ENCODE assay signal across 18 mouse cellular contexts in the genomic region with DNA sequence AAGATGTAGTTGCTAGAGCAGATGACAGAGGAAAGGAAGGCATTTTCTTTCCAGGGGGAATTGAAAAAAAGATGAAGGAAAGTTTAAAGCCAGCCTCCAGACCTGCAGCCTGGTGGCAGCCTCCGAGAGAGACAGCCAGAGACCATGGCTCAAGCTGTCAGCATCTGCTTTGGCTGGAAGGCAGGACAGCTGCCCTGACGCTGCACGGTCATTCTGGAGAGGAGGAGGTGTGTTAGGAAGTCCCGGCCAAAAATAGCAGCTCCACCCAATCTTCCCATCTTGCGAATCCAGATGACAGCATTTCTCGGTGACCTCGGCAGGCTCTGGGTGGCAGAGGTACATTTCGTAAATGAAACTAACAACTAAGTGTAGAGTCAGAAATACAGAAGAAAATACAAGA.
DNase-seq lines count a peak whose midpoint lies in the region; ATAC-seq lines count a peak whose summit lies in the region.
"Had no signal": no experiment of that assay in that cellular context is flagged by ENCODE, and none has a peak within 500 bp of the region (broad histone marks: within the 10 kb centered on the region; RNA-seq: fewer than 3 reads in every experiment).

No protein-coding gene starts in this region.

- no peak for ATAC-seq in kidney, embryonic 14.5 days (ENCODE audit: low FRiP score, low TSS enrichment)
- ATAC-seq: forebrain, embryonic 15.5 days; intestine, embryonic 16.5 days had no signal

- no peak overlapping the region for H3K27ac ChIP-seq in kidney, embryonic 14.5 days (ENCODE audit: low read depth, low read length)
- H3K27ac ChIP-seq: forebrain, embryonic 15.5 days; hindbrain, embryonic 13.5 days; limb, embryonic 15.5 days had no signal

- DNase-seq in kidney, adult 9 months: peak; percentile 17
- peak; percentile 77 for DNase-seq in gastrocnemius, postnatal 25 days
- peak; percentile 42 to 45 for DNase-seq in heart, postnatal 14 days
- DNase-seq in cerebellum, adult 11-12 months: no peak
- no peak for DNase-seq in frontal cortex, postnatal 10 days (ENCODE audit: low spot score in 2 of 2)
- DNase-seq in spleen, postnatal 36 days (ENCODE audit: low spot score in 2 of 2): no peak
- DNase-seq: adrenal gland, postnatal 10 days; cerebellum, adult 8-10 months; kidney, postnatal 25 days; layer of hippocampus, adult 9-11 months; lung, embryonic 14.5 days; thymus, postnatal 14 days had no signal

- H3K9ac ChIP-seq in kidney, embryonic 14.5 days (ENCODE audit: low read depth, low read length): no peak overlapping the region
- H3K9ac ChIP-seq: forebrain, embryonic 15.5 days; hindbrain, embryonic 13.5 days; limb, embryonic 15.5 days; lung, embryonic 14.5 days had no signal

- H3K36me3 ChIP-seq in kidney, embryonic 14.5 days (ENCODE audit: control insufficient read depth, insufficient read depth, low read length): no peaks in the 10 kb centered on the region
- H3K36me3 ChIP-seq: forebrain, embryonic 15.5 days; hindbrain, embryonic 13.5 days; limb, embryonic 15.5 days had no signal

- no peak overlapping the region for H3K4me2 ChIP-seq in kidney, embryonic 14.5 days (replicated peaks; ENCODE audit: low read depth, low read length)
- H3K4me2 ChIP-seq: forebrain, embryonic 15.5 days; hindbrain, embryonic 13.5 days; limb, embryonic 15.5 days; lung, embryonic 14.5 days had no signal

- H3K9me3 ChIP-seq in kidney, embryonic 14.5 days (ENCODE audit: control insufficient read depth, low read length): no peaks in the 10 kb centered on the region
- H3K9me3 ChIP-seq: forebrain, embryonic 15.5 days; G1E; hindbrain, embryonic 13.5 days; limb, embryonic 15.5 days had no signal

- no peaks in the 10 kb centered on the region for H3K27me3 ChIP-seq in kidney, embryonic 14.5 days (ENCODE audit: control insufficient read depth, insufficient read depth, low read length)
- H3K27me3 ChIP-seq: forebrain, embryonic 15.5 days; hindbrain, embryonic 13.5 days; limb, embryonic 15.5 days had no signal

- H3K4me1 ChIP-seq in kidney, embryonic 14.5 days (ENCODE audit: control insufficient read depth, insufficient read depth, low read length): 0 out of 2 replicates have a peak, but pooled peaks cover 6% of the 10 kb centered on the region
- H3K4me1 ChIP-seq: forebrain, embryonic 15.5 days; hindbrain, embryonic 13.5 days had no signal

- intact Hi-C loops in heart, postnatal 14 days (cut with DNase I): no loop called here

- no peak overlapping the region for H3K4me3 ChIP-seq in kidney, embryonic 14.5 days (ENCODE audit: low read length)
- H3K4me3 ChIP-seq: forebrain, embryonic 15.5 days; hindbrain, embryonic 13.5 days; limb, embryonic 15.5 days had no signal

- WGBS in kidney, embryonic 14.5 days: 83% methylated on average over 8 of the region's 8 CpGs

Comparison
In these comparisons a context has a peak if more than half of its experiments do, and no peak if none do; other contexts are left out.
1. DNase-seq: peak in kidney, adult 9 months (single experiment), gastrocnemius, postnatal 25 days (single experiment) and heart, postnatal 14 days (2 of 2); none in cerebellum, adult 11-12 months (single experiment), frontal cortex, postnatal 10 days (0 of 2) and spleen, postnatal 36 days (0 of 2).